Mouse (Mus musculus) embryo, embryonic 10.5 days (tissue): ENCODE results near the gene Psmg4.

Experiments
- DNase-seq: peaks from one replicate; pipeline ENCODE4 v3.0.0-alpha.2; 2015; ENCODE audit warnings: low spot score

The Psmg4 gene

DNA sequence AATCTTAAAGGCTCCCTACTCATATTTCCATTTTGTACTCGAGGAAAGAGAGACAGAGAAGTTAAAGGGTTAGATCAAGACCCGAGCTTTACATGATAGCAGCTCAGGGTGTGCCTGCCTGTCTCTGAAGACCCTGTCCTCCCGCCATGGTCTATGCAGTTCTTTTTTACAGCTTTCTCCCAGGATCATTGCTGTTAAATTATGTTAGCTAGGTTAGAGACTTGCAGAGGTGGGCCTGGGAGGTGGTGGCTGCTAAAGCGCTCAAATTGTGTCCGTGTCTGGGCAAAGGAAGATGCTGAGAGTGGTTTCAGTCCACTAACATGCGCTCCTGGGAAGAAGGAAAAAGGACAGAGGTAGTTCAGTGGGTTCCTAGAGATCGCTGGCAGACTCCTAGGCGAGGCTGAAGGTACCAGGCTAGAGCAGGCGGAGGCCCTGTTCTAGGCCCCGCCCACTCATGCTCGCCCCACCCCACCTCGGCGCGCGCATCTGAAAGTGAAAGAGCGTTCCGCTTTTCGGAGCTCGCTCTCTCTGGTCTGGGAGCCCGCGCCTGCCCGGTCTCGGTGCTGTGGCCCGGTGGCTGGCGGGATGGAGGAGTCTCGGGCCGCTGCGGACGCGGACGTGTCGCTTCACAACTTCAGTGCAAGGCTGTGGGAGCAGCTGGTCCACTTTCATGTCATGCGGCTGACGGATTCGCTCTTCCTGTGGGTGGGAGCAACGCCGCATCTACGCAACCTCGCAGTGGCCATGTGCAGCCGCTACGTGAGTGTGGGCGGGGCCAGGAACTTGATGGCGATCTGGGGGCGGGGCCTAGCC is at the start of gene Psmg4:
Psmg4 (plus strand) TSS at position 474 of the 813 bp plus-strand sequence.
- peak; percentile 95 for DNase-seq

DNA sequence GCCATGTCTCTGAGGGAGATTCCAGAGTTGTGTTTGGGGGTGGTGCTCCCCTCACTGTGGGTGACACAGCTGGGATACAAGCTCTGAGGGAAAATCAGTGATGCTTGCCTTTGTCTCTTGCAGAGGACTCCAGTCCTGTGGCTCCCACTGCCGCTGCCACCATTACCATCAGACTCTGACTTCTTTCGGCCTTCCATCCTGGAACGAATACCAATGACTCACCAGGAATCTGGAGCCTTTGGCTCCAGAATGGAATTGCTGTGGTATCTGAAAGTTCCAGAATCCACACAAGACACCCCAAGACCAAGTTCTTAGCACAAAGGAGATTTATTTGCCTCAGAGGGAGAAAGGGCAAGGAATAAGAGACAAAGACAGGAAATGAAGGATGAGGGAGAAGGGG is 49.7 kb upstream of the Psmg4 start:
- DNase-seq, result no peak

DNA sequence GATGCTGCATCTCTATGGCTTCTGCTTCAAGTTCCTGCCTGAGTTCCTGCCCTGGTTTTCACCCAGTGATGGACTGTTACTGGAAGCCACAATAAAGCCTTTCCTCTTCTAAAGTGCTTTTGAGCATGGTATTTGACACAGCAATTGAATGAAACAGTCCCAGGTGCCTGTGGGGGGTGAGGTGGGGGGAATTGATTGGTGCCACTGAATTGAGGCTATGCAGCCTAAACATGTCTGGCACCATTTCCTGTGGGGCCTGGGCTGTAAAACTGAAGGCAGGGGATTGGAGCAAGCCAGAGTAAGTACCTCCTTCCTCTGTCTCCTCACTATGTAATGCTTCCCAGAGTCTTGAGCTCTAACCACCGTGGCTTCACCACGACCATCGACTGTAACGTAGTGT is 48.1 kb upstream of the Psmg4 start:
- DNase-seq, result no peak

DNA sequence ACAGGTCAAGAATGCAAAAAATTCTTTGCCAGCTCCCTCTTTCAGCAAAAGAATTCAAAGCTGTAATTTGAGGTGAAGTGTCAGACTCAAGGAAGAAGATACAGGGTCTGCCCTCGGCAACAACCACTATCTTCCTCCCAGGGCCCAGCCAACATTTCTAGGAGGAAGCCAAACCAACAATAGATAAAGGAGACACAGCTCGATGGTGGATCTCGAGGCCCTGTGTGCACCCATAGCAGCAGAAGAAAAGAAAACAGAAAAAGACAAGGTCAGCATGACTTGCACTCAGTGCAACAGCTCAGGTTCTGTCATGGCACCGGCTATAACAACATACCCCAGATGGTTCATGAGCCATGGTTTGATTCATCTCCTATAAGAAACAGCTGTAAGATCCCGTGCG is 46.3 kb upstream of the Psmg4 start:
- DNase-seq, result no peak

DNA sequence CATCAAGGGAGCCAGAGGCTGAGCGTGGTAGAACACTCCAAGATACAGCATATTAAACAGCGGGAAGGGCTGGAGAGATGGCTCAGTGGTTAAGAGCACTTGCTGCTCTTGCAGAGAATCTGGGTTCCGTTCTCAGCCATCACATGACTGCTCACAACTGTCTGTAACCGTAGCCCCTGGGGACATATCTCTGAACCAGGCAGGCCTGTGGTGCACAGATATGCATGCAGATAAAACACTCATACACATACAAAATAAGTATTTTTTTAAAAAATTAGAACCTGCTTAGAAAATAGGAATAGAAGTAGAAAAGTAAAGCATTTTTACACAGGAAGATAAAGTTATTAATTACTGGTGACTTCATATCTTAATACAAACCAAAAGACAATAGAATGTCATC is 43.9 kb upstream of the Psmg4 start:
- no peak for DNase-seq

DNA sequence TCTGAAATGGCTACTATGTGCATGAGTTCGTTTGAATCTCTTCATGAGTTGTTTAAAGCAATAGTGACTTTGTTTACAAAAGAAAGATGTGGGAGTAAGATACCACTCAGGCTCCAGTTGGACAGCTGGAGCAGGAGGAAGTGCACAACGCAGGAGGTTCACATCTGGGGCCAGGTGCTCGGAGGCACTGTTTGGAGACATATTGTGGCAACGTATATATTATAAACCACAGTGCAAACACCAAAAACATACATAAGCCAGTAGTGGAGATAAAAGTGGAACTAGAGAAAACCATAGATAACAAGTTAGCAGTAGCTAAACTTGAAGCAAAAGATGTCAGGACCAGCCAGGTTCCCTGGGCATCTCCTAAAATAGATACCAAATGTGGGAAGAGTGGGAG is 43.4 kb upstream of the Psmg4 start:
- DNase-seq, result no peak

DNA sequence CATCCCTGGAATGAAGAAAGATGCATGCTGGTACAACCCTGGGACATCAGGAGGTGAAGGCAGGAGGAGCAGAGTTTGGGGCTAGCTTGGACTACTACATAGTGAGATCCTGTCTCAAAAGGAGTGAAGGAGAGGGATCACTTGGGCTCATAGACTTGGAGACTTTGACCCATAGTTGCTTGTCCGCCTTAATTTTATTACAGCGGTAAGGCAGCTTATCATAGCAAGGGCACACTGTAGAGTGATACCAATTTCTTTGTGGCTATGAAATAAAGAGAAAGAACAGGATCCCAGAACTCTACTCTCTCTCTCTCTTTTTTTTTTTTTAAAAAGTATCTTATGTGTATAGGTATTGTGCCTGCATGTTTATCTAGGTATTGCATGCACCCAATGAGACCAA is 42.2 kb upstream of the Psmg4 start:
- DNase-seq, result no peak

DNA sequence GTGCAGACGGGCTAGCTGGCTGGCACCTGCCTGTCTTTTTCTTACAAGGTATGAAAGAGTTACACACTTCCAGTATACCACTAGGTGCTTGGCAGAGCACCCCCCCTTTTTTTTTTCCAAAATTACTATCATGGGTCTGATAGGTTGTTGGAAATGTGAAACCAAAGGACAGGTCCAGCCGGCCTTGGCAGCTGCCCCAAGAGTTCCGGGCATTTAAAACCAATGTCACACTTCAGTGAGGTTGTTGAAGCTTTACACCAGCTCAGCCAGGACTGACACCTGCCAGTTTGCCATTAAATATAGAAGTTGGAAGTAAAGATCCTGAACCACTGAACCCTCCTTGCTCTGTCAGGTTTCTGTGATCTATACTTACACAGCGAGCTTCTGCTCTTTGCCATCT is 37.1 kb upstream of the Psmg4 start:
- no peak for DNase-seq

DNA sequence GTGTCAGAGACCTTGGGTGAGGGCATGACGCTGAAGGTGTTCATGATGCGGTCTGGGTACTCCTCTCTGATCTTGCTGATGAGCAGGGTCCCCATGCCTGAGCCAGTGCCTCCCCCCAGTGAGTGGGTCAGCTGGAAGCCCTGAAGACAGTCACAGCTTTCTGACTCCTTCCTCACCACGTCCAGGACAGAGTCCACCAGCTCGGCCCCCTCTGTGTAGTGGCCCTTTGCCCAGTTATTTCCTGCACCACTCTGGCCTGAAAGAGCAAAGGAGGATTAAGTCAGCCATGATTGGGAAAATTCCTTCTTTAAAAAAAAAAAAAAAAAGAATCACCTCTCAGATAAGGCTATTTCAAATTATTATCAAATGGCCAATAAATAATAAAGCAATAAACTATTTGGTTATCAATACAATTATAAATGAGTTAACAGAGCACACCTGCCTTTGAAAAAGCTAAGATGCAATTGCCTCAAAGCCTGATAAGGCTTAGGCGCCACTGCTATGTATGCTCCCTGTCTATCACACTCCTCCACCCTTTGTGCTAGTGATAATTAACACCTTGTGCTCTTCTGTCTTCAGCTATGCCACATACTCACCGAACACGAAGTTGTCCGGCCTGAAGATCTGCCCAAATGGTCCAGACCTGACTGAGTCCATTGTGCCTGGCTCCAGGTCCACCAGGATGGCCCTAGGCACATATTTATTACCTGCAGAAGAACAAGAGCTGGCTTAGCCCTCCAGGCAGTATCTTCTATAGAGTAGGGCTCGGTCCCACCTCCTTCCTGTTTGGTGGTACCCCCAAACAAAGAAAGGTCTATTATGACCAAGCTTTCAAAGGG is 34.3 kb upstream of the Psmg4 start:
- DNase-seq, result no peak

DNA sequence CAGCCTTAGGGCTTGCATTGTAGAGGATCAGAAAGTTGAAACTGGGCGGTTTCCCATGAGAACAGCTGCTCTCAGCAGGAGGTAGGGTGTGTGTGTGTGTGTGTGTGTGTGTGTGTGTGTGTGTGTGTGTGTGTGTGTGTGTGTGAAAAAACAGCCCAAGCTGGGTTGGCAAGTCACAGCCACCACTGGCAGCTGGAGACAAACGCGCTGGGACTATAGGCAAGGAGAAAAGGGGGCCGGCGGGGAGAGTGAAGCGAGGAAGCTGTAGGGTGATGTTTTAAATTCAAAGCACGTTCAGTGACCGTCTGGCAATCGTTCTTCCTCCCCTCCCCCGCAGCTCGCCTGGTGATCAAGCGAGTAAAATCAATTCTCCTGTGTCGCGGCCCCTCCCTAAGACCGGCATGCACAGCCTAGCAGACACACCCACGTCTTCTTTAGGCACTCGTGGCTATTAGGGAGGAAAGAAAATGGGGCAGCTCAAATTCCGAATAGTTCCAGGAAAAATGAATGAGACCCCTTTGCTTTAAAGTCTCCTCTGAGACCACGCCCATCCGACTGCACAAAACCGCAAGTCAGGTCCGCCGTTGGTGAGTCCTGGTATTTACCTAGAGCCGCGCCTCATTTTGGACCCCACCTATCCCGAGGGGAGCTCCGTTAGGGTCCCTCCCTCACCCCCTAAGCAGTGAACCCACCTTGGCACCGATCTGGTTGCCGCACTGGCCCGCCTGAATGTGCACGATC is 33.1 kb upstream of the Psmg4 start:
- peak; percentile 84 for DNase-seq

DNA sequence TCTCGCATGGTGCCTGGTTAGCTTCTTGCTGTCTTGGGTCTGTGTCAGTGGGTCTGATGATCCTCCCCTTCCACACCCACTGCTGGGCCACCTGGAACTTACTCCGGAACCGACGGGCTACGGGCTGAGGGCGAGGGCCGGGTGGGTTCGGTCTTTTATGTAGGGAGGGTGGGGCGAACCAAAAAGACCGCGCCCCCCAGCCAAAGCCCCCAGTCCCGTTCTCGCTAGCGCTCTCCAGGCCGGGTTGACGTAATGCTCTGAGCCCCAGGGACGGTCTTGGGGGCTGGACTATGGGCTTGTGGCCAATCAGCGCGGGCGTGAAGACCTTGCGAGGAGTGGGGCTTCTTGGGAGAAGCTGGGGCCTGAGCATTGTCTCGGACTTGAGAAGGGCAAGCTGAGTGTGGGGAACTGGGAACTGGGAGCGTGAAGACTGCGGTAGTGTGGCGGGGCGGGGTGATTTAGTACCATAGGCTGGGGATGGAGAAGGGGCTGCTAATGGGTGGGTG is 32.5 kb upstream of the Psmg4 start, which contains the start of gene Tubb2b:
Tubb2b (minus strand) TSS at position 241 of the 506 bp plus-strand sequence.
- peak; percentile 98 for DNase-seq

DNA sequence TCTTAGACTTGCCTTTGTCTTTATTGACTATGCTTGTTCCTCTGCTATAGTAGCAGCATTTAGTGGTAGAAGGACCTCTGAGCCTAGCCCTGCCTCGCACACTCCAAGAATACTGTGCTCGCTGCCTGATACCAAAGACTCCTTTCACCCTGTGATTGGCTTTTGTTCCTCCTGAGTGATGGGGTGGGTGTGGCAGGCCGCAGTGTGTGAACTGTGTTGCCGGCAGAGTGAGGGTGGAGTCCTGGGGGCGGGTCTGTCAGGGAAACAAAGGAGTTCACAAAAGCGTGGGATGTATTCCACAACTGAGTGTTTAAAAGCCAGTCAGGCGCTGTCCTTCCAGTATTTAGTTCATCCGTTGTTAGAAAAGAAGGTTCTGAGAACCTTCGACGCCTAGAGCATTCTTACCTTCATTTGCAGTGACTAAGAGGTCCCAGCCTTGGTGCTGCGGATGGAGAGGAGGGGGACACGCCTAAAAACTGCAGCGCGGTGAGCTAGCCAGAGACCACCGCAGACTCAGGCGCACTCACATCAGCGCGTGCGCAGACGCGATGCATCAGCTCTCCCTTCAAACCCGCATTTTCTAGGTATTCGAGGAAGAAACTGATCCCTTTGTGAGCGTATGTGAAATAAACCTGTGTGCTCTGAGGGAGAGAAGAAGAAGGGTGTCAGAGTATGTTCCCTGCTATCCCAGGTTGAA is 31.6 kb upstream of the Psmg4 start:
- DNase-seq, result peak; percentile 92

DNA sequence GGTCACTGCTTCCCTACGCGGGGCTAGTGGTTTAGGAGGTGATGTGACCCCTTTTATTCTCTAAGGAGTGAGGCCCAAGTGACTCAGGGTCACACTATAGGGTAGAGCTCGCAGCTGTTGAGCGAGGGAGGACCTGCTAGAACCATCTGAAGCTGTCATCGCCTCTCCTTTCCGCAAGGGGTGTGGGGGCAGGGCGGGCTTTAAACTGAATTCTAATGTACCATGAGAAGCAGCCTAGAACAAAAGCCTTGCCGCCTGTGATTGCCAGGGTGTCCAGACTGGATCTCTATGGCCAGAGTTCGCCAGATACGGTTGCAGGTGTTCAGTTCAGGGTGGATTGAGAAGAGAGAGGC is 31.1 kb upstream of the Psmg4 start:
- DNase-seq, result peak; percentile 91

DNA sequence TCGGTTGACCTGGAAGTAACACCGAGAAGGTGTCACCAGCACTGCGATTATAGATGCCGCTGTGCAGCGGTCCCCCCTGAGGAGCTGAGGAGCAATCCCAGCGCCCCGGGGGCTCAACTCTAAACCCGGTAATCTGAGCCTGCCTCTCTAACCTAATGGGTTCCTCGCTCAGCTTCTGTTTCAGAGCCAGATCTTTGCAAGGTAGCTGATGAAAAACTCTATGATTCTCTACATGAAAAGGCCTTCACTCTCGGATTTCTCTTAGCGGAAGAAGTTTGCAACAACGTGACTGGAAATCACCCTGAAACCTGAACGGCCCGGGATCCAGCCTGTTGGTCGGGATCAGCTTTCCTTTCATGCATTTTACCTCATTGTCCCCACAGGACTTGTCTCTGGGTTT is 30.5 kb upstream of the Psmg4 start:
- DNase-seq, result peak; percentile 68

DNA sequence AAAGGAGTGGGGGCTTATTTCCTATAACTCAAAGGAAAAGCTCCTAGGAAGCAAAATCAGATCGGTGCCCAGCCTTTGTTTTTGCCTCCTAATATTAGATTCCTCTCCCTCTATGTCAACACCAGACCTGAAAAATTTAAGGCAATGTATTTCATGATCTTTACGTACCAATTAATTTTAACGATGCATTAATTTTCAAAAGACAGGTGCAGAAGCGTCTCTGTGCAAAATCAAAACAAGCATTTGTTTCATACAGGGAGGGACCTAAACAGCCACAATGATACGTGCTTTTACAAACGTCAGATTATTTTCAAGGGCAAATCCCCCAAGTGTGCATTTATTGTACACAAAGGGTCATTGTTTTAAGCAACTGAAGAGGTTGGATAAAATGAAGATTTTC is 29.9 kb upstream of the Psmg4 start:
- DNase-seq, result no peak

DNA sequence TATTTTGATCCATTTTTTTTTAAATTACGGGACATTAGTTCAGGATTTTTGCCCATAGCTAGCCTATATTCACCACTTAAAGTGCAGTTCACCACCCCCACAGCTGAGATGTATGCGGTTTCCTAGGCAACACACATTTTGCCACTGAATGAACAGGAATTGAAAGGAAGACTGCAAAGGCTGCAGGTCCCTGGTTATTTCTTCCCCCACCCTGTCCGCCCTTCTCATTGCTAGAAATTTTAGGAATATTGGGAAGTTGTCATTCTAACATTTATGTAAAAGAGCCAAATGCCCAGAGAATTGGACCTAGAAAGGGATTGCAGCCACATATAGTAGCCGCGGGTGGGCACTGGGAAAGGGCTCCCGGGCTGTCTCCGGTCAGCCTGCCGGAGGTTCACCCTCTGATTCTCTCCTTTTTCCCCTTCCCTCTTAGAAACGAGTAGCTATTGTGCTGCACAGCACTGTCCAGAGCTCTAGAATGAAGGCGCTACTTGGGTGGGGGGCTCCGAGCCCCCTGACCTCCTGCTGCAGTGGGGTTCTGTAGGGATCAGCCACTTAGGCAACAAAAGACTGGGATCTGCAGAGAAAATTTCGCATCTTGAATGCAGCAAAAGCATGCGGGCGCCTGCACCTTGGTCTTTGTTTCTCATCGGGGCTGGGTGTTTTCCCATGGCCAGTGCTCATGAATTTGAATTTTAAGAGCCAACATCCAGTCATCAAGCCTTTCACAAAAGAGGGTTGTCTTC is 29.3 kb upstream of the Psmg4 start:
- peak; percentile 82 for DNase-seq

DNA sequence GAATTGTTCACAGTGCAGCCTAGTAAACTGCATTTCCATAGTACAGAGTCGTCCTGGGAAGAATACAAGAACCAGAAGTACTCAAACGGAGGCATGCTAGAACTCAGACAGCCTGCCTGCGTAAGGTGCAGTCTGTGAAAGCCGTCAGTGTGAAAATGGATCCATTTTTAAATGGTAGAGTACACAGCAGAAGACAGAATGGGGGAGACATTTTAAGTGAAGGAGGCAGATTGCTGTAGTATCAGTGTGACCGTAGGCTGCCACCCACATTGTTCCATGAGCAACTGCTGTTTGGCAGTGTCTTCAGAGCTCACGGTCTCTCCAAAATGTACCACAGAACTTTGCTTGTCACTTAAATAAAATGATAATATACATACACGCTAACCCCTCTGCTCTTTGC is 28.5 kb upstream of the Psmg4 start:
- DNase-seq, result peak; percentile 29

DNA sequence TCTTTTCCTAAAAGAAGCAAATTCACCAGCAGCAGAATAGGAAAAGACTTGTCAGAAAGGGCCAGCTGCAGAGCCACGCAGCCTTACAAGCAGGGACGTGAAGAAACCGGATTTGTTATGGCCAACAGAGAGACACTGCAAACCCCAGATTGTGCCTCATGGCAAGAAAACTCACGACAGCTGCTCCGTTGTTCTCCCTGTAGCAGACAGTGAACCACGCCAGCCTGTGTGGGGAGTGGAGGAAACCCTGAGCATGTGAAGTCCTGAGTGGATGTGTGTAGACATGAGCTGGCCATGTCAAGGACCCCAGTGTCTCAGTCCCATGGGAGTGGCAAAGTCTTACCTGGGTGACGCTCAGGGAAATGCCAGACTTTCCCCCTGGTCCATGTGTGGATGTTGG is 26.2 kb upstream of the Psmg4 start:
- no peak for DNase-seq

DNA sequence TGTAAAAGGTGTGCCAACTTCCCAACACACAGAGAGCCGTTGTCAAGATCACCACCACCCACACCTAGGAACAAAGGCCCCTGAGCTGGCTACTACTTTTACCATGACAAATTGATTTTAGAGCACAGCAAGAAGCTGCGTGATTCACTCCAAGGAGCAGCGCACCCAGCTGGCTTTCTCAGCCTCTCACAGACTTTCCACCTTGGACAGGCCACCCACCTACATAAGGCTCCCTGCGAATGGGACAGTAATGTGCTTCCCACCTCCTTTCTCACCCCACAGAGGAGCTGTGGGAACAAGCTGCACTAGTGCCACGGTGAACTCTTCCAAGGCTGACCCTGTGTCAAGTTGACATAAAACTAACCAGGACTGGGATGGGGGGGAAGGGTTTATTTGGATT is 19.4 kb upstream of the Psmg4 start:
- DNase-seq, result peak; percentile 16

DNA sequence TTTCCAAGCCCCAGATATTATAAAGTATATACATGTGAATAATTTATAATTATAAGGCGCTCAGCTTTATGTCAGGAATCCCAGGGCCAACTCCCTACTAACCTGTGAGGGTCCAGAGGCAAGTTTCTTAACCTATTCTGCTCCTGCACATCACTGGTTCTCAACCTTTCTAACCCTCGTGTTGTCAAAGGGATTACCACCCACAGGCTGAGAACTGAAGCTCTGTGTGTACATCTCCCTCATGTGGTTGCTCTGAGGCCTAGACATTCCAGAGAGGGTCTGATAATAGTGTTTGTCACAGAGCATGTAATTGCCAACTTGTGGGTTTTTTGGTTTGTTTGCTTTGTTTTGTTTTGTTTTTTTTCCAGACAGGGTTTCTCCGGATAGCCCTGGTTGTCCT is 15.8 kb upstream of the Psmg4 start:
- peak; percentile 16 for DNase-seq

DNA sequence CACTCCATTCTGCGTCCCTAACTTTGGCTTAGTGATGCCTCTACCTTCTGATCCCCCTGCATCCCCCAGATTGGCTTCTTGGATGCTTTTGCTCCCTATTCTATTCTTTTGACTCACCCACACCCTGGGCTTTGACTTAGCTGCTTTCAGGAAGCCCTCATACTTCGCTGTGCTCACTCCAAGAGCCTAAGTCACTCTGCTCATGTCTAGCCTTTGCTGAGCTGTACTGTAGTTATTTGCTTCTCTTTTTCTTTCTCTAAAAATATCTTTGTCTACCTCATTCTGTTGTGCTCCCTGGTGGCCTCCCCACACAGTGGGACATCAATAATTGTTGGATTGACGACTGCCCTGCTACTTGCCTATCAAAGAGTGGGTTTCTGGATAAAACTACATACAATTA is 14.6 kb upstream of the Psmg4 start:
- peak; percentile 9 for DNase-seq
